Mouse (Mus musculus) spleen, postnatal 4 days (tissue): ENCODE results near the gene Gpank1.

Experiments
- DNase-seq, 2 experiments: peaks; one replicate each; pipeline ENCODE4 v3.0.0; 2022; ENCODE audit warnings: low spot score in 2 of 2

The Gpank1 gene

GRCm38 (mm10) chr17:35131500-35132173 is 10.4 kb downstream of the Gpank1 start, which contains the start of gene Apom:
Gene Apom (minus strand): TSS chr17:35132050.
- DNase-seq, result no peak

GRCm38 (mm10) chr17:35132174-35132560 is 10.9 kb downstream of the Gpank1 start:
- DNase-seq, result no peak

- DNase-seq, result no peak
These were observed 12.3 kb downstream of the Gpank1 start for GRCm38 (mm10) chr17:35133517-35133916.

GRCm38 (mm10) chr17:35134801-35135590 is 13.7 kb downstream of the Gpank1 start, which contains the start of gene Bag6:
Gene Bag6 (plus strand): TSS chr17:35135178.
- DNase-seq, result peak; percentile 93 to 96

- peak in 1 of 2 experiments; percentile 63 for DNase-seq
These were observed 14.5 kb downstream of the Gpank1 start for GRCm38 (mm10) chr17:35135591-35136320.

- no peak for DNase-seq
These were observed 18.0 kb downstream of the Gpank1 start for GRCm38 (mm10) chr17:35139269-35139668.

GRCm38 (mm10) chr17:35140490-35140996 is 19.3 kb downstream of the Gpank1 start:
- no peak for DNase-seq

GRCm38 (mm10) chr17:35141971-35142370 is 20.7 kb downstream of the Gpank1 start:
- no peak for DNase-seq

- DNase-seq, result no peak
These were observed 24.9 kb downstream of the Gpank1 start for GRCm38 (mm10) chr17:35146139-35146538.

GRCm38 (mm10) chr17:35147348-35147747 is 26.1 kb downstream of the Gpank1 start:
- DNase-seq, result no peak

GRCm38 (mm10) chr17:35147922-35148639 is 26.8 kb downstream of the Gpank1 start:
- no peak for DNase-seq

GRCm38 (mm10) chr17:35152121-35152520 is 30.9 kb downstream of the Gpank1 start:
- DNase-seq, result no peak

GRCm38 (mm10) chr17:35153077-35153476 is 31.8 kb downstream of the Gpank1 start:
- no peak for DNase-seq

- DNase-seq, result no peak
These were observed 32.7 kb downstream of the Gpank1 start for GRCm38 (mm10) chr17:35153931-35154330.

- DNase-seq, result peak in 1 of 2 experiments; percentile 60
These were observed 33.4 kb downstream of the Gpank1 start for GRCm38 (mm10) chr17:35154616-35155015.

- no peak for DNase-seq
These were observed 34.2 kb downstream of the Gpank1 start for GRCm38 (mm10) chr17:35155451-35155850.

GRCm38 (mm10) chr17:35156461-35157200 is 35.4 kb downstream of the Gpank1 start:
- peak in 1 of 2 experiments; percentile 65 for DNase-seq

- peak in 1 of 2 experiments; percentile 60 for DNase-seq
These were observed 36.0 kb downstream of the Gpank1 start for GRCm38 (mm10) chr17:35157254-35157653.

GRCm38 (mm10) chr17:35157661-35158175 is 36.5 kb downstream of the Gpank1 start:
- peak in 1 of 2 experiments; percentile 59 for DNase-seq
